Mouse (Mus musculus): Measurements from ENCODE around the gene Bbip1. TPM values are rescaled to one million over a fixed set of nuclear protein-coding genes. Genes with fewer than 3 reads are reported as not detected.

Bbip1 gene
- polyA plus RNA-seq, 1 experiment: 31.0 TPM

- TF ChIP-seq E2F4 (IDR thresholded peaks at IDR 0.05; ENCODE audit: insufficient read depth) (no peak), MYOG (IDR thresholded peaks at IDR 0.05; ENCODE audit: control insufficient read depth in 1 of 3, insufficient read depth in 1 of 3, insufficient read length in 2 of 3, low read depth in 2 of 3) (no peak), REST (IDR thresholded peaks at IDR 0.05; ENCODE audit: insufficient read depth, insufficient read length) (no peak), TCF3 (IDR thresholded peaks at IDR 0.05; ENCODE audit: insufficient read length, low read depth) (no peak), POLR2AphosphoS2 (IDR thresholded peaks at IDR 0.05; ENCODE audit: insufficient read length, low read depth) (no peak), SRF (IDR thresholded peaks at IDR 0.05; ENCODE audit: control insufficient read depth, insufficient read length, low read depth) (no peak), POLR2A (IDR thresholded peaks at IDR 0.05; ENCODE audit: insufficient read length, low read depth) (no peak), MAX (IDR thresholded peaks at IDR 0.05; ENCODE audit: low read depth) (no peak), USF1 (IDR thresholded peaks at IDR 0.05; ENCODE audit: low read depth) (no peak), MYOD1 (IDR thresholded peaks at IDR 0.05; ENCODE audit: control insufficient read depth in 1 of 3, insufficient read length in 2 of 3, low read depth in 2 of 3) (no peak), TCF12 (IDR thresholded peaks at IDR 0.05; ENCODE audit: insufficient read depth, poor library complexity, severe bottlenecking) (no peak), CEBPB (IDR thresholded peaks at IDR 0.05; ENCODE audit: insufficient read depth, poor library complexity, severe bottlenecking) (no peak)
- no peak overlapping the region for H3K4me2 ChIP-seq (ENCODE audit: low read depth)
- peaks cover 47% of the 10 kb centered on the region for H3K79me2 ChIP-seq (ENCODE audit: control insufficient read depth, insufficient read depth)
These were observed 38.9 kb upstream of the Bbip1 start for GRCm38 (mm10) chr19:53983336-53983735.

GRCm38 (mm10) chr19:53982041-53982440 is 37.6 kb upstream of the Bbip1 start:
- H3K79me2 ChIP-seq (ENCODE audit: control insufficient read depth, insufficient read depth): peaks cover 60% of the 10 kb centered on the region
- no peak overlapping the region for H3K4me3 ChIP-seq
- no peaks in the 10 kb centered on the region for H3K27me3 ChIP-seq (ENCODE audit: control insufficient read depth, insufficient read depth, insufficient read length)
- H3K4me2 ChIP-seq (ENCODE audit: low read depth): no peak overlapping the region
- H3K36me3 ChIP-seq (ENCODE audit: control insufficient read depth, insufficient read depth): no peaks in the 10 kb centered on the region
- TF ChIP-seq MAX (IDR thresholded peaks at IDR 0.05; ENCODE audit: low read depth) (no peak), POLR2A (IDR thresholded peaks at IDR 0.05; ENCODE audit: insufficient read length, low read depth) (no peak), MYOD1 (IDR thresholded peaks at IDR 0.05; ENCODE audit: control insufficient read depth in 1 of 3, insufficient read length in 2 of 3, low read depth in 2 of 3) (no peak), E2F4 (IDR thresholded peaks at IDR 0.05; ENCODE audit: insufficient read depth) (no peak), USF1 (IDR thresholded peaks at IDR 0.05; ENCODE audit: low read depth) (no peak), POLR2AphosphoS2 (IDR thresholded peaks at IDR 0.05; ENCODE audit: insufficient read length, low read depth) (no peak), MYOG (IDR thresholded peaks at IDR 0.05; ENCODE audit: control insufficient read depth in 1 of 3, insufficient read depth in 1 of 3, insufficient read length in 2 of 3, low read depth in 2 of 3) (no peak), SRF (IDR thresholded peaks at IDR 0.05; ENCODE audit: control insufficient read depth, insufficient read length, low read depth) (no peak), REST (IDR thresholded peaks at IDR 0.05; ENCODE audit: insufficient read depth, insufficient read length) (no peak), TCF3 (IDR thresholded peaks at IDR 0.05; ENCODE audit: insufficient read length, low read depth) (no peak), TCF12 (IDR thresholded peaks at IDR 0.05; ENCODE audit: insufficient read depth, poor library complexity, severe bottlenecking) (no peak), CEBPB (IDR thresholded peaks at IDR 0.05; ENCODE audit: insufficient read depth, poor library complexity, severe bottlenecking) (no peak)
- H3ac ChIP-seq (ENCODE audit: control insufficient read depth, insufficient read length): no peak overlapping the region

More at GRCm38 (mm10) chr19:53983336-53983735, 38.9 kb upstream of the Bbip1 start:
- Histone ChIP-seq H3K27me3 (ENCODE audit: control insufficient read depth, insufficient read depth, insufficient read length) (no peaks in the 10 kb centered on the region), H3K4me3 (no peak overlapping the region), H3ac (ENCODE audit: control insufficient read depth, insufficient read length) (no peak overlapping the region), H3K36me3 (ENCODE audit: control insufficient read depth, insufficient read depth) (peaks cover 10% of the 10 kb centered on the region)

- Histone ChIP-seq H3ac (ENCODE audit: control insufficient read depth, insufficient read length) (no peak overlapping the region), H3K4me3 (no peak overlapping the region), H3K36me3 (ENCODE audit: control insufficient read depth, insufficient read depth) (no peaks in the 10 kb centered on the region), H3K27me3 (ENCODE audit: control insufficient read depth, insufficient read depth, insufficient read length) (no peaks in the 10 kb centered on the region), H3K79me2 (ENCODE audit: control insufficient read depth, insufficient read depth) (peaks cover 88% of the 10 kb centered on the region), H3K4me2 (ENCODE audit: low read depth) (no peak overlapping the region)
- TF ChIP-seq TCF3 (IDR thresholded peaks at IDR 0.05; ENCODE audit: insufficient read length, low read depth): no peak
- TF ChIP-seq REST (IDR thresholded peaks at IDR 0.05; ENCODE audit: insufficient read depth, insufficient read length): no peak
- no peak for TF ChIP-seq MYOD1 (IDR thresholded peaks at IDR 0.05; ENCODE audit: control insufficient read depth in 1 of 3, insufficient read length in 2 of 3, low read depth in 2 of 3)
- no peak for TF ChIP-seq SRF (IDR thresholded peaks at IDR 0.05; ENCODE audit: control insufficient read depth, insufficient read length, low read depth)
- TF ChIP-seq TCF12 (IDR thresholded peaks at IDR 0.05; ENCODE audit: insufficient read depth, poor library complexity, severe bottlenecking): no peak
- TF ChIP-seq MAX (IDR thresholded peaks at IDR 0.05; ENCODE audit: low read depth): no peak
- TF ChIP-seq CEBPB (IDR thresholded peaks at IDR 0.05; ENCODE audit: insufficient read depth, poor library complexity, severe bottlenecking): no peak
- no peak for TF ChIP-seq POLR2AphosphoS2 (IDR thresholded peaks at IDR 0.05; ENCODE audit: insufficient read length, low read depth)
- no peak for TF ChIP-seq E2F4 (IDR thresholded peaks at IDR 0.05; ENCODE audit: insufficient read depth)
- no peak for TF ChIP-seq POLR2A (IDR thresholded peaks at IDR 0.05; ENCODE audit: insufficient read length, low read depth)
- no peak for TF ChIP-seq USF1 (IDR thresholded peaks at IDR 0.05; ENCODE audit: low read depth)
- TF ChIP-seq MYOG (IDR thresholded peaks at IDR 0.05; ENCODE audit: control insufficient read depth in 1 of 3, insufficient read depth in 1 of 3, insufficient read length in 2 of 3, low read depth in 2 of 3): no peak
These were observed 29.2 kb upstream of the Bbip1 start for GRCm38 (mm10) chr19:53973656-53974055.

- no peak overlapping the region for H3K4me3 ChIP-seq
- H3ac ChIP-seq (ENCODE audit: control insufficient read depth, insufficient read length): no peak overlapping the region
- H3K36me3 ChIP-seq (ENCODE audit: control insufficient read depth, insufficient read depth): no peaks in the 10 kb centered on the region
- H3K27me3 ChIP-seq (ENCODE audit: control insufficient read depth, insufficient read depth, insufficient read length): no peaks in the 10 kb centered on the region
- H3K79me2 ChIP-seq (ENCODE audit: control insufficient read depth, insufficient read depth): peaks cover 86% of the 10 kb centered on the region
- no peak overlapping the region for H3K4me2 ChIP-seq (ENCODE audit: low read depth)
- TF ChIP-seq MYOD1 (IDR thresholded peaks at IDR 0.05; ENCODE audit: control insufficient read depth in 1 of 3, insufficient read length in 2 of 3, low read depth in 2 of 3) (no peak), TCF3 (IDR thresholded peaks at IDR 0.05; ENCODE audit: insufficient read length, low read depth) (no peak), SRF (IDR thresholded peaks at IDR 0.05; ENCODE audit: control insufficient read depth, insufficient read length, low read depth) (no peak), TCF12 (IDR thresholded peaks at IDR 0.05; ENCODE audit: insufficient read depth, poor library complexity, severe bottlenecking) (no peak), USF1 (IDR thresholded peaks at IDR 0.05; ENCODE audit: low read depth) (no peak), POLR2A (IDR thresholded peaks at IDR 0.05; ENCODE audit: insufficient read length, low read depth) (no peak), CEBPB (IDR thresholded peaks at IDR 0.05; ENCODE audit: insufficient read depth, poor library complexity, severe bottlenecking) (no peak), REST (IDR thresholded peaks at IDR 0.05; ENCODE audit: insufficient read depth, insufficient read length) (no peak), MAX (IDR thresholded peaks at IDR 0.05; ENCODE audit: low read depth) (no peak), MYOG (IDR thresholded peaks at IDR 0.05; ENCODE audit: control insufficient read depth in 1 of 3, insufficient read depth in 1 of 3, insufficient read length in 2 of 3, low read depth in 2 of 3) (no peak), E2F4 (IDR thresholded peaks at IDR 0.05; ENCODE audit: insufficient read depth) (no peak), POLR2AphosphoS2 (IDR thresholded peaks at IDR 0.05; ENCODE audit: insufficient read length, low read depth) (no peak)
These were observed 27.5 kb upstream of the Bbip1 start for GRCm38 (mm10) chr19:53971938-53972337.
